Mouse (Mus musculus): Measurements from ENCODE around the gene Zfp473.

DNA sequence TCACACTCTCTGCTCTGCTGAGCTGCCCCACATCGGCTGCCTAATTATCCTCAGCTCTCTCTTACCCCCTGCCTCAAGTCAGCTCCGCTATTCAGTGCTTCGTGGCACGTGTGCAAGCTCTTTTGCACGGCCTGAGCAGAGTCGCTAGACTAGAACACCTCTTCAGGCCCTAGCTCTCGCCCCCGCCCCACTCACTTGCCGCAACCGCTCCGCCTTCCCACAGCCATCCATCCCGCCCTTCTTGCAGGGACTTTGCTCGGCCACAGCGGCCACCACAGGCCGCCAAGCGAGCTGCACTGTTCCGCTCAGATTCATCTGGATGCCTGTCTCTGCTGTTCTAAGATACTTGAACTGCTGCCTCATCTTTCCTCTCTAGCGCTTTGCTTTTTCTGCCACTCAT is 5.8 kb downstream of the Zfp473 start:
- TF ChIP-seq CTCF (IDR thresholded peaks at IDR 0.05; ENCODE audit: borderline replicate concordance, extremely low read depth, insufficient read depth, insufficient read length) (peak; percentile 85), POLR2A (IDR thresholded peaks at IDR 0.05; ENCODE audit: borderline replicate concordance, extremely low read depth, insufficient read depth, insufficient read length, poor library complexity, severe bottlenecking) (peak; percentile 14; the same call in 1 of the 2 replicates)

Data from brain, embryonic 14.5 days (tissue).